Comparison of ENCODE assay signal across 10 mouse cellular contexts in genomic region chr3:96051186-96051585, GRCm38 (mm10).
"Had no signal": no experiment of that assay in that cellular context is flagged by ENCODE, and none has a peak within 500 bp of the region (broad histone marks: within the 10 kb centered on the region; RNA-seq: fewer than 3 reads in every experiment).

No protein-coding gene starts in this region.

- H3K27me3 ChIP-seq: neural tube, embryonic 13.5 days; neural tube, embryonic 15.5 days had no signal

- H3K4me1 ChIP-seq: midbrain, embryonic 10.5 days had no signal

- ATAC-seq: midbrain, embryonic 16.5 days had no signal

- DNase-seq: right cerebral cortex, postnatal 25 days; right cerebral cortex, postnatal 4 days; spleen, adult 18-20 months; thymus, adult 18-20 months had no signal

- H3K4me3 ChIP-seq: midbrain, embryonic 10.5 days; myocyte; neural tube, embryonic 13.5 days; neural tube, embryonic 15.5 days had no signal

- H3K27ac ChIP-seq: midbrain, embryonic 10.5 days; neural tube, embryonic 13.5 days; neural tube, embryonic 15.5 days had no signal

- H3K4me2 ChIP-seq: lung, embryonic 14.5 days; neural tube, embryonic 13.5 days; neural tube, embryonic 15.5 days had no signal

- H3K9me3 ChIP-seq: midbrain, embryonic 10.5 days; neural tube, embryonic 13.5 days; neural tube, embryonic 15.5 days had no signal

- H3K9ac ChIP-seq: lung, embryonic 14.5 days; neural tube, embryonic 13.5 days; neural tube, embryonic 15.5 days had no signal
